Mouse (Mus musculus): ENCODE data around the gene Pola2. TPM values are rescaled to one million over a fixed set of nuclear protein-coding genes. Genes with fewer than 3 reads are reported as not detected.

Gene Pola2
- total RNA-seq (2012; rRNA removed) (75.3 and 77.3 TPM in 2 replicates), polyA plus RNA-seq (2012; ENCODE audit: insufficient read depth in 1 of 2, insufficient read length in 2 of 2, low read depth in 1 of 2, low replicate concordance in 2 of 2, missing spikeins in 1 of 2) (100 to 1,000 TPM in 1 of 2 experiments, 10 to 100 TPM in 1; 99.4 to 126 TPM)

DNA sequence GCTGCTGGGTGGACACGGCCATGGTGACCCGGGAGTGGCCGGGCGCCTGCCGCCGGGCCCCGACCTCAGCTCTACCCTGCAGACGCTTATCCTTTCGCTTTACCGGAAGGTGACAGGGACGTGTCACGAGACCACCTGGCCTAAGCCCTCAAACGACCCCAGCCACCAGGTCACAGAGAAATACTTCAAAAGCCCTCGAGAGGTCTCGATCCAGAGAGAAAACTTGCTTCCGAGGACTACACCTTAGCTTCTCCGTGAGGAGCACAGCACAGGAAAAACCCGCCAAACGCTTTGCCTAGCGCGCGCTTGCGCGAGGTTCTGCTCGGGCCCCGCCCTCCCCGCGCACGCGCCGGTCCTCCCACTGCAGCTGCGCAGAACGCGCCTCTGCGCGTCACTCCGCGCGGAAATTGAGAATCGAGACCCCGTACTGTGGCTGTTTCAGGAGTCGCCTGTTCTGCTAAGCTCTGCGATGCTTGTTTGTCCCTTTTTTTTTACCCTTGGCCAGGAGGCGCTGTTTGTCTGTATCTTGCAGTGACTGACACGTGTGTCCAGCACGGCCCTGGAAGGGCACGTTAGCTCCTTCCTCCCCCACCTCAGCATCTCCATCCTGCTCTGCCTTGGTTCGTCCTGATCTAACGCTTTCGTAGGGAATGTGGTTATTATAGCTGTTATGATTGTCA, at the start of gene Pola2:
Pola2 (minus strand) TSS at position 320 of the 680 bp plus-strand sequence.
- Histone ChIP-seq H3K4me3 (ENCODE audit: control insufficient read depth in 1 of 2, insufficient read depth in 1 of 2, low read depth in 2 of 2, low read length in 2 of 2) (peak within 1 kb of the TSS; percentile 67 to 88), H3K9ac (ENCODE audit: control insufficient read depth, low read depth, low read length, poor library complexity, severe bottlenecking) (peak within 1 kb of the TSS; percentile 92), H3K9me3 (replicated peaks; ENCODE audit: insufficient read depth, low read length) (no peaks in the 10 kb centered on the region), H3K4me1 (ENCODE audit: control insufficient read depth in 1 of 2, insufficient read depth in 2 of 2, low read length in 2 of 2) (peaks cover 0 to 29% of the 10 kb centered on the region in 2 experiments; a peak in 3 of 4 replicates), H3K27me3 (ENCODE audit: control insufficient read depth in 1 of 2, insufficient read depth in 2 of 2, low read length in 2 of 2) (no peaks in the 10 kb centered on the region), H3K79me2 (ENCODE audit: control insufficient read depth, insufficient read depth, low read length, poor library complexity) (peaks cover 27% of the 10 kb centered on the region), H3K36me3 (ENCODE audit: control insufficient read depth in 1 of 2, insufficient read depth in 2 of 2, low read length in 2 of 2) (peaks cover 0 to 22% of the 10 kb centered on the region in 2 experiments; a peak in 3 of 4 replicates), H3K27ac (ENCODE audit: control insufficient read depth, low read depth, low read length) (peak within 1 kb of the TSS; percentile 91)
- peak; percentile 95 for DNase-seq (ENCODE audit: low read depth, low spot score)
- TF ChIP-seq ETS1 (IDR thresholded peaks at IDR 0.05; ENCODE audit: low read depth, low read length) (peak; percentile 2; the same call in 1 of the 2 replicates), GABPA (IDR thresholded peaks at IDR 0.05; ENCODE audit: low read depth, low read length) (no peak), SMC3 (IDR thresholded peaks at IDR 0.05; ENCODE audit: low read depth, low read length) (no peak; the same call in 1 of the 2 replicates), CHD2 (IDR thresholded peaks at IDR 0.05; ENCODE audit: low read length) (no peak), USF1 (IDR thresholded peaks at IDR 0.05; ENCODE audit: low read depth, low read length) (peak; percentile 43; the same call in 1 of the 2 replicates), USF2 (IDR thresholded peaks at IDR 0.05; ENCODE audit: borderline replicate concordance in 1 of 2, insufficient read depth in 1 of 2, low read depth in 1 of 2, low read length in 2 of 2) (no peak), E2F4 (IDR thresholded peaks at IDR 0.05; ENCODE audit: borderline replicate concordance, low read depth, low read length) (peak; percentile 95), POLR2AphosphoS5 (IDR thresholded peaks at IDR 0.05; ENCODE audit: borderline replicate concordance, low read depth, low read length) (no peak), NELFE (IDR thresholded peaks at IDR 0.05; ENCODE audit: low read depth, low read length) (peak; percentile 95), POLR2A (IDR thresholded peaks at IDR 0.05; ENCODE audit: control insufficient read depth in 1 of 2, insufficient read depth in 1 of 2, low read depth in 1 of 2, low read length in 2 of 2, poor library complexity in 1 of 2) (peak; percentile 87 to 99), UBTF (IDR thresholded peaks at IDR 0.05; ENCODE audit: borderline replicate concordance, insufficient read depth, low read depth, low read length) (0 out of 2 replicates have a peak, but pooled peaks have one; percentile 28), POLR2AphosphoS2 (IDR thresholded peaks at IDR 0.05; ENCODE audit: low read length) (peak; percentile 73; the same call in 1 of the 2 replicates), TCF12 (IDR thresholded peaks at IDR 0.05; ENCODE audit: low read depth, low read length) (peak; percentile 35; the same call in 1 of the 2 replicates), ELF1 (IDR thresholded peaks at IDR 0.05; ENCODE audit: low read depth, low read length) (0 out of 2 replicates have a peak, but pooled peaks have one; percentile 46), MAFK (IDR thresholded peaks at IDR 0.05; ENCODE audit: borderline replicate concordance, low read depth, low read length) (no peak), TBP (IDR thresholded peaks at IDR 0.05; ENCODE audit: low read depth, low read length) (peak; percentile 78), SIN3A (IDR thresholded peaks at IDR 0.05; ENCODE audit: low read length) (peak; percentile 91), MAX (IDR thresholded peaks at IDR 0.05; ENCODE audit: low read length) (peak; percentile 82), CTCF (IDR thresholded peaks at IDR 0.05 in 2 of 3, conservative IDR thresholded peaks at IDR 0.05 in 1 of 3; ENCODE audit: control insufficient read depth in 1 of 3, insufficient read depth in 1 of 3, low read depth in 2 of 3, low read length in 3 of 3, poor library complexity in 1 of 3, severe bottlenecking in 1 of 3) (peak in 1 of 3 experiments; percentile 18; a peak in 1 of 6 replicates), MXI1 (IDR thresholded peaks at IDR 0.05; ENCODE audit: low read depth, low read length) (peak; percentile 94), ZMIZ1 (IDR thresholded peaks at IDR 0.05; ENCODE audit: low read depth, low read length) (peak; percentile 64), BHLHE40 (IDR thresholded peaks at IDR 0.05; ENCODE audit: borderline replicate concordance, low read depth, low read length) (peak; percentile 79; the same call in 1 of the 2 replicates), MYC (IDR thresholded peaks at IDR 0.05; ENCODE audit: low read depth, low read length) (peak; percentile 85), HCFC1 (IDR thresholded peaks at IDR 0.05; ENCODE audit: low read depth, low read length) (peak; percentile 77), NRF1 (IDR thresholded peaks at IDR 0.05; ENCODE audit: insufficient read depth, low read depth, low read length, poor library complexity, severe bottlenecking) (peak; percentile 99), EP300 (IDR thresholded peaks at IDR 0.05; ENCODE audit: low read depth in 1 of 2, low read length in 2 of 2) (0 out of 4 replicates have a peak, but pooled peaks of 1 of the 2 experiments have one; percentile 11)
